ENCODE assay signal across 16 mouse cellular contexts in the genomic region with DNA sequence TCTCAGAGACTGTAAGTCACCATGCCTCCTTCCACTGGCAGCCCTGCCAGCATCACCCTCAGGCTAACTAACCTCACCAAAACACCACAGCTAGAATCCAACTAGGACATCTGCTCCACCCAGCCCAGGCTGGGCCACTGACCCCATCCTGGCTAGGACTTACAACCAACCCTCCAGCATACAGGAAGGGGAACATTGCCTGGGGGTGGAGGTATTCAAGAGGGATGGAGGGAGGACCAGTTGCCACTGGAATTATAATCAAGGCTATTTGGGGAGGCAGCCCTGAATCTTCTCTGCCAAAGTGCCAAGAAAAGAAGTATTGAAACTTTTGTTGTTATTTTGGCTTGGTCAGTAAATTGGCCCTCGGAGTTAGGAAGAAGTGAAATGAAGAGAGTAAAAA. TPM values are rescaled to one million over a fixed set of nuclear protein-coding genes. Genes with fewer than 3 reads are reported as not detected.
DNase-seq lines count a peak whose midpoint lies in the region; ATAC-seq and TF ChIP-seq lines count a peak whose summit lies in the region.
"Had no signal": no experiment of that assay in that cellular context is flagged by ENCODE, and none has a peak within 500 bp of the region (broad histone marks: within the 10 kb centered on the region; RNA-seq: fewer than 3 reads in every experiment).

No protein-coding gene starts in this region.

- WGBS in hindbrain, postnatal 0 days = 53% methylated on average over 1 of the region's 1 CpGs
- 58% methylated on average over 1 of the region's 1 CpGs for WGBS in hindbrain, embryonic 13.5 days
- WGBS in neural tube, embryonic 13.5 days = 39% methylated on average over 1 of the region's 1 CpGs

- peak overlapping the region; percentile 60; the same call in 1 of the 2 replicates for H3K4me3 ChIP-seq in hindbrain, postnatal 0 days (ENCODE audit: low read length)
- H3K4me3 ChIP-seq in hindbrain, embryonic 13.5 days = no peak overlapping the region
- no peak overlapping the region for H3K4me3 ChIP-seq in neural tube, embryonic 13.5 days

- H3K9ac ChIP-seq in hindbrain, postnatal 0 days (replicated peaks; ENCODE audit: low read length) = no peak overlapping the region
- H3K9ac ChIP-seq in hindbrain, embryonic 13.5 days = no peak overlapping the region
- H3K9ac ChIP-seq in neural tube, embryonic 13.5 days = no peak overlapping the region
- H3K9ac ChIP-seq: intestine, embryonic 15.5 days; liver, embryonic 13.5 days; midbrain, embryonic 15.5 days had no signal

- DNase-seq in cerebellum, adult 9-10 months = peak; percentile 28
- DNase-seq in cerebellum, adult 11-12 months = no peak
- peak; percentile 45 for DNase-seq in hindbrain, postnatal 0 days (ENCODE audit: low spot score)
- DNase-seq in neural tube, embryonic 10.5 days (ENCODE audit: extremely low spot score, low spot score) = no peak
- no peak for DNase-seq in spleen, postnatal 4 days (ENCODE audit: low spot score in 2 of 2)
- DNase-seq in embryo, embryonic 10 days (ENCODE audit: low spot score) = no peak
- DNase-seq: adrenal gland, postnatal 14 days; gastrocnemius, postnatal 25 days; liver, embryonic 13.5 days; lung, postnatal 4 days; spleen, adult 18-20 months had no signal

- 0 out of 2 replicates have a peak, but pooled peaks cover 7% of the 10 kb centered on the region for H3K4me1 ChIP-seq in hindbrain, postnatal 0 days (ENCODE audit: insufficient read depth, low read length)
- peaks cover 21% of the 10 kb centered on the region for H3K4me1 ChIP-seq in hindbrain, embryonic 13.5 days (replicated peaks)
- H3K4me1 ChIP-seq in neural tube, embryonic 13.5 days (replicated peaks) = peaks cover 24% of the 10 kb centered on the region

- peak overlapping the region; percentile 99; the same call in 1 of the 2 replicates for H3K4me2 ChIP-seq in hindbrain, postnatal 0 days (ENCODE audit: low read depth, low read length)
- no peak overlapping the region for H3K4me2 ChIP-seq in hindbrain, embryonic 13.5 days
- peak overlapping the region; percentile 94; the same call in 1 of the 2 replicates for H3K4me2 ChIP-seq in neural tube, embryonic 13.5 days

- no peaks in the 10 kb centered on the region for H3K9me3 ChIP-seq in hindbrain, postnatal 0 days (ENCODE audit: low read length)
- H3K9me3 ChIP-seq in hindbrain, embryonic 13.5 days = no peaks in the 10 kb centered on the region
- H3K9me3 ChIP-seq in neural tube, embryonic 13.5 days = no peaks in the 10 kb centered on the region
- H3K9me3 ChIP-seq: heart, embryonic 15.5 days; intestine, embryonic 15.5 days; liver, embryonic 13.5 days; midbrain, embryonic 15.5 days had no signal

- ATAC-seq in hindbrain, postnatal 0 days = no peak
- ATAC-seq in hindbrain, embryonic 13.5 days (ENCODE audit: low FRiP score) = no peak
- ATAC-seq in neural tube, embryonic 13.5 days (ENCODE audit: low read depth) = no peak
- ATAC-seq: intestine, embryonic 15.5 days; midbrain, embryonic 15.5 days had no signal

- peaks cover 19% of the 10 kb centered on the region; the same call in 1 of the 2 replicates for H3K27me3 ChIP-seq in hindbrain, postnatal 0 days (ENCODE audit: insufficient read depth, low read length)
- peaks cover 94% of the 10 kb centered on the region for H3K27me3 ChIP-seq in hindbrain, embryonic 13.5 days
- peaks cover 87% of the 10 kb centered on the region for H3K27me3 ChIP-seq in neural tube, embryonic 13.5 days

- no peaks in the 10 kb centered on the region for H3K36me3 ChIP-seq in hindbrain, postnatal 0 days (ENCODE audit: insufficient read depth, low read length)
- no peaks in the 10 kb centered on the region for H3K36me3 ChIP-seq in hindbrain, embryonic 13.5 days
- H3K36me3 ChIP-seq in neural tube, embryonic 13.5 days = no peaks in the 10 kb centered on the region
- H3K36me3 ChIP-seq: heart, embryonic 15.5 days; intestine, embryonic 15.5 days; liver, embryonic 13.5 days; midbrain, embryonic 15.5 days had no signal

- H3K27ac ChIP-seq in hindbrain, postnatal 0 days = no peak overlapping the region
- H3K27ac ChIP-seq in hindbrain, embryonic 13.5 days = no peak overlapping the region
- H3K27ac ChIP-seq in neural tube, embryonic 13.5 days (replicated peaks) = no peak overlapping the region
- H3K27ac ChIP-seq: heart, embryonic 15.5 days; intestine, embryonic 15.5 days; liver, embryonic 13.5 days; midbrain, embryonic 15.5 days had no signal

- TF ChIP-seq CTCF in hindbrain, postnatal 0 days (IDR thresholded peaks at IDR 0.05; ENCODE audit: low read depth) = no peak

RNA-seq across cellular contexts. Expression of gene Etv4, which starts 2.0 kb away (rescaled TPM):
- 47.7 and 56.9 TPM in 2 replicates for total RNA-seq in hindbrain, postnatal 0 days (2014; rRNA removed)
- polyA plus RNA-seq in hindbrain, postnatal 0 days (2015; fragmentation: Nextera tagmentation; extraction: Ambion mirVana) = 22.5 and 30.2 TPM in 2 replicates
- polyA plus RNA-seq in hindbrain, embryonic 13.5 days (2015; fragmentation: Nextera tagmentation; extraction: Ambion mirVana) = 4.5 and 6.4 TPM in 2 replicates
- polyA plus RNA-seq in neural tube, embryonic 13.5 days (2015; fragmentation: Nextera tagmentation; extraction: Ambion mirVana) = 14.5 and 16.0 TPM in 2 replicates

RNA-seq across cellular contexts. Expression of gene Dhx8, which starts 50.4 kb away (rescaled TPM):
- total RNA-seq in hindbrain, postnatal 0 days (2014; rRNA removed) = 19.0 and 24.1 TPM in 2 replicates
- polyA plus RNA-seq in hindbrain, postnatal 0 days (2015; fragmentation: Nextera tagmentation; extraction: Ambion mirVana) = 25.6 and 30.6 TPM in 2 replicates
- polyA plus RNA-seq in hindbrain, embryonic 13.5 days (2015; fragmentation: Nextera tagmentation; extraction: Ambion mirVana) = 35.1 and 39.7 TPM in 2 replicates
- polyA plus RNA-seq in neural tube, embryonic 13.5 days (2015; fragmentation: Nextera tagmentation; extraction: Ambion mirVana) = 28.5 and 35.7 TPM in 2 replicates

Comparison
In these comparisons a context has a peak if more than half of its experiments do, and no peak if none do; other contexts are left out.
1. DNase-seq: peak in cerebellum, adult 9-10 months (single experiment) and hindbrain, postnatal 0 days (single experiment); none in cerebellum, adult 11-12 months (single experiment), neural tube, embryonic 10.5 days (single experiment), spleen, postnatal 4 days (0 of 2) and embryo, embryonic 10 days (single experiment).